Mouse (Mus musculus) ovary, postnatal 14 days (tissue): ENCODE data around the gene Smim7.

Source experiments
- DNase-seq: peaks from one replicate; pipeline ENCODE4 v3.0.0; 2022; ENCODE audit warnings: low spot score

Smim7 gene

DNA sequence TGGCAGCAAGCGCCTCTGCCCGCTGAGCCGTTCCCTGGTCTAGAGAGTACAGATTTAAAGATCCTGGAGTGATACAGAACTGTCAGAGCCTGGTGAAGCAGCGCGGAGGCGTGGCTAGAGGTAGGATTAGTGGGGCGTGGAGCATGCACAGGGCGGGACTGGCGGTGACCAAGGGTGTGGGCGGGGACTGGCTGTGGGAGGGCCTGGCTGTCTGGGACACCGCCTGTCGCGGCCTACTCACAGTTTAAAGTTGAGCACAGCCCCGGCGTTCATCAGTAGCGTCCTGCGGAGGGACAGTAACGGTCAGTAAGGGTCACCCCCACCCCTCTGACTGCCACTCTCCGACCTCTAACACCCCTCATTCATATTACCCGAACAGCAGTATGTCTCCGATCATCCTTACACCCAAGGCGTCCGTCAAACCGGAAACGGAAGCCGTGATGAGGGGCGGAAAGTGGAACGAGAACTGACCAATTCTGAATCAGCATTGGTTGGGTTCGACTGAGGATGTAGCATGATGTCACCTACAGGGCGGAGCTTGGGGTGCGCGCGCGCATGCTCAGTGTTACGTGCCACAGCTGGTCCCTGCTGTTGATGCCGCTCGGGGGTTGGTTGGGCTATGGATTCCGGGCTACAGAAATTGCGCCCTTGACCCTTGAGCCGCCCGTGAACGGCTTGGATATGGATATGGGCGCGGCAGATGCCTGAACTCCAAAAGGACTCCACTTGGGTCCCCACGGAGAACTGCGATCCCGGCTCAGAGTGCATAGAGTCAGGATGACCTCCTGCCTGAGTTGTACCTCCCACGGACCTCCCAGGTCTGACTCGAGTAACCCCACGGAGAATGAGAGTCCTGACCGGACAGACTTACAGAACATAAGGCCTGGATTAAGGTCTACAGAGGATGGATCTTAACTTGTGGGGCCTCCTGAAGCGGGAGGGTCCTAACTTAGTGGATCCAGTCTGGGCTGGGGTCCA, at the start of gene Smim7:
Gene Smim7 (minus strand): TSS at position 456 of the 978 bp plus-strand sequence.
- peak; percentile 97 for DNase-seq

DNA sequence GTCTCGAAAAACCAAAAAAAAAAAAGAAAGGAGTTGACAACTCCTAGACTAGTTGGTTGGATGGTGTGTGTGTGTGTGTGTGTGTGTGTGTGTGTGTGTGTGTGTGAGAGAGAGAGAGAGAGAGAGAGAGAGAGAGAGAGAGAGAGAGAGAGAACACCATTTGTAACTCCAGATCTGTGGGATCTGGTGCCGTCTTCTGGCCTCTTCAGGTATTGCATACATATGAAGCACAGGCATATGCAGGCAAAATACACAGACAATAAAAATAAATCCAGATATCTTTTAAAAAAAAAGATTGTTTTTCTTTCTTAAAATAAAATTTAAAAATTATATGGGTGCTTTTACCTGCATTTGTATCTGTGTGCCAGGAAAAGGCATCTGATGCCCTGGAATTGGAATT, 19.3 kb upstream of the Smim7 start:
- no peak for DNase-seq

DNA sequence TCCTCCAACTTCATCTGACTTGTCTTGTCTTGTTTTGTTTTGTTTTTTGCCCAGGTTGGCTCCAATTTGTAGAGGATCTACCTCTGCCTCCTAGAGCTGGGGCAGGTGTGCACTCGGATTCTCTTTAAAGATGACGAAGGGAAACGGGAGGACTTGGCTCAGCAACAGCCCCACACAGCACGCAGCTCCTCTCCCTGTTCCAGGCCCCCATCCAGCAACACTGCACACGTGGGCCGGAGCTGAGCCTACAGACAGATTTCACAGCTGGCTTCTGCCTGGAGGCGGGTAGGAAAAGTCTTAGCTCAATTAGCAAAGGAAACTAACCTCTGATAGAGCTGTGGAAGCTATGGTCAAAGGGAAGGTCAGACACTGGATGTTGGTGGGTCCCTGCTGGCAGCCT, 18.4 kb upstream of the Smim7 start:
- DNase-seq, result no peak

DNA sequence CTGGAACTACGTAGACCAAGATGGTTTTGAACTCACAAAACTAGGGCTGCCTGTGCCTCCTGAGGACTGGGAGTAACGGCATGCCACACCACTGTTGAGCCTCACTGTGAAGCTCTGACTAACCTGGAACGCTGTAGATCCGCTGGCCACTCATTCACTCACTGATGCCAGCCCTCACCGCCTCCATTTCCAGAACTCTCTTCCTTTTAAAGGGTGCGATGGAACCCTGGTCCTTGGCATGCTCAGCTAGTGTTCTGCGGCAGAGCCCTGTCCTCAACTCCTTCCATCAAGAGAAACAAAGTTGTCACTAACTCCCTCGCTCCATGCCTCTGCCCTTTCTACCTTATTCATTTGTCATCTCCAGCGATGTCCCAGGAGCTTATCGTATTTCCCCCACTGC, 18.0 kb upstream of the Smim7 start:
- no peak for DNase-seq

DNA sequence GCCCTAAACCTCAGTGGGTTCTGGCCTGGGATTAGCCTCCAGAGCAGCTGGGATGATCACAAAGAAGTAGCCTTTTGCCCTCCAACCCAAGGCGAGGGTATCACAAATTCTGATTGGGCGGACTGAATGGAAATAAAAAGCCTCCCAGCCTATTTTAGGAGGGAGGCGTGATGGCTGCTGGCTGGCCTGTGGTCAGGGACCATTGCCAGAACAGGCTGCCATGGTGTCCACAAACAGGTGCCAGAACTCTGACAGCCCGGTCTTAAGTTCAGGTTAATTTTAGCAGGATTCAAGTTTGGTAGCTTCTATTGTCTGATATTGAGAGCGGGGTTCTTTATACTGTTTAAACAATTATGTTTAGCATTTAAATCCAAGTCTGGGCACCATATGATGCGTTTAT, 16.9 kb upstream of the Smim7 start:
- no peak for DNase-seq

DNA sequence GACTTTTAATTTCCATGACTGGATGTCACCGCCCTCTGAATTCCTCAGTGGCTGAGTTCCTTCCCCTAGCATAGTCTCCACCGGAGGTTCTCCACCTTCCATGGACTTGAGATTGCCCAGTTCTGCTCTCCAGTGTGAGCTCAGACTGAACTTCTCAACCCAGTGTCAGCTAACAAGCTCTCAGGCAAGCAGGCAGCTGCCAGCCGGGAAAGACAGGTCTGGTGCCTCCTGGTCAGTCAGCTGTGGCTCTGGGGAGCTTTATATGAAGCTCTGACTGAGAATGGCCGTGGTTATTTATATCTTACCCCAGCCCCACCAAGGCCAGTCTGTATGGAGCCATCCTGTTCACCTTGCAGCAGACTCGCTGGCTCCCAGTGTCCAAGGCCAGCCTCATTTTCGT, 13.5 kb upstream of the Smim7 start:
- no peak for DNase-seq

DNA sequence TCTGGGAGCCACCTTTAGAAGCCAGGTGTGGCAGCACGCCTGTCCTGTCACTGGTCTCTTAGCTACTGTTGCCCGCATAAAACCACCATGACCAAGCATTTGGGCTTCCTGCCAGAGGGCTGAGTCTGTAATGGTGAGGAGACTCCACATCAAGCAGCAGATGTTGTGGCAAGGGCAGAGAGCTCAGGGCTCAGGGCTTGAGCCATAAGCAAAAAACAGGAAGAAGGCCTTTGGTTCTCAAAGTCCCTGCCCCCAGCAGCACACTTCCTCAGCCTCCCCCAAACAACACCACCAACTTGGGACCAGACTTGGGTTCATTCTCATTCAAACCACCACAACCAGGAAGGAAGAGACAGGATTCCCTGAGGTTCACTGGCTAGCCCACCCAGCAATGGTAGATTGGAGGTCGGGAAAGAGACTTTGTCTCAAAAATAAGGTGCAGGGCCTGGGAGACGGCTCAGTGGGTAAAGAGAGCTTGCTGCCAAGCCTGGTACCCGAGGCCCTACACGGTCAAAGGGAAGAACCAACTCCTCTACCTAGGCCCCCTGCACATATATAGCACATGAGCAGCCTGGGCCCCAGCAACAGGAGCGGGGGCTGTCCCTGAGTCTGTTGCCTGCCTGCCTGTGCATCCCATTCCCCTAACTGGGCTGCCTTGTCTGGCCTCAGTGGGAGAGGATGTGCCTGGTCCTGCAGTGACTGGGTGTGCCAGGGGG, 12.3 kb upstream of the Smim7 start:
- DNase-seq, result no peak

DNA sequence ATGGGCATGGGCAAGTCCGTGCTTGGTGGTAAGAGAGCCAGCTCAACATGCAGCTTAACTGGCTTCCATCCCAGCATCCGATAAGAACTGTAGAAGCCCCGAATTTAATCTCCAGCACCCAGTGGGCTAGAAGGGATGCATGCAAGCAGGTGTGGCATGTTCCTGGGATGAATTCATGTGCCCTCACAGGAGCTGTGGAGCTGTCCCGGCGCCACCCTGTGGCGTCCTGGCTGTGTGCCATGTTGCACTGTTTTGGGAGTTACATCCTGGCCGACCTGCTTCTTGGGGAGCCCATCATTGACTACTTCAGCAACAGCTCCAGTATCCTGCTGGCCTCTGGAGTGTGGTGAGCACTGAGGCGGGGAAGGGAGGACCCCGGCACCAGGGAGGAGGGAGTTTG, 8.5 kb upstream of the Smim7 start:
- DNase-seq, result no peak

DNA sequence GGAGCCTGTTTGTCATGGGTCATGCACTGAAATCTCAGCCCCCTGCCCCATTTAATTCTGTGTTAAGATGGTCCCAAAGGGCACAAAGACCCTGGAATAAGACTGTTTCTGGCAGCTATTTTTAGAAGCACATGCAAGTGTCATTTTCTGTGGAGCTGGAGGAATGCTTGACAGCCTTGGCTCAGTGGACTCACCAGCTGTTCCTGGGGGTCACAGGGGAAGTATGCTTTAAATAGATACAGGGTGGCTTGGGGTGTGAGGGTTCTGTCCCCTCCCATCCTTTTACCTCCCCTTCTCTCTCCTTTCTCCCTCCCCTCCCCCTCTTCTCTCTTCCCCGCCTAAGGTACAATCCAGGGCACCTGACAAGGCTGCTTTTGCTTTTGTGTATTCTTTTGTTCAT, 7.1 kb upstream of the Smim7 start:
- no peak for DNase-seq

DNA sequence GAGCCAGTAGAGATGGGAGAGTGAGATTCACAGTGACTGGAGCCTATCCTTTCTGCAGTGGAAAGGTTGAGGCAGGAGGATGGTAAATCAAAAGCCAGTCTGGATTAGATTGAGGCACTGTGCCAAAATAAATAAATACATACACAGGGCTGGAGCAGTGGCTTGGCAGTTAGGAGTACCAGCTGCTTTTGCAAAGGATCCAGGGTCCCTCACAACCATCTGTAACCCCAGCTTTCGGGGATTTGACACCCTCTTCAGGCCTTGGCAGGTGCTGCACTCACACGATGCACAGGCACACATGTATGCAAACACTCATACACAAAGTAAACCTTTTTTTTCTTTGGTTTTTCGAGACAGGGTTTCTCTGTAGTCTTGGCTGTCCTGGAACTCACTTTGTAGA, 6.4 kb upstream of the Smim7 start:
- no peak for DNase-seq

DNA sequence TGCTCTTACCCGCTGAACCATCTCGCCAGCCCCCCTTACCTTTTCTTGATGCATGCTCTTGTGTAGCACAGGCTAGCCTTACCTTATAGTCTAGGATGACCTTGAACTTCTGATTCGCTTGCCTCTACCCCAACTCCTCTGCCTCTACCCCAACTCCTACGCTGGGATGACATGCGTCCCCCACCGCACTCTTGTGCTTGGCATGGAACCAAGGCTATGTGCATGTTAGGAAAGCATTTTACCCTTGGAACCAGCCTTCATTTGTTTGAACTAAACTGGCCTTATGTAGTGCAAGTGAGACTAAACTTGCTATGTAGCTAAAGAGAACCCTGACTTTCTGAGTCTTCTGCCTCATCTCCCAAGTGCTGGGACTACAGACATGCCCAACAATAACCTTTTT, 5.0 kb upstream of the Smim7 start:
- DNase-seq, result no peak

DNA sequence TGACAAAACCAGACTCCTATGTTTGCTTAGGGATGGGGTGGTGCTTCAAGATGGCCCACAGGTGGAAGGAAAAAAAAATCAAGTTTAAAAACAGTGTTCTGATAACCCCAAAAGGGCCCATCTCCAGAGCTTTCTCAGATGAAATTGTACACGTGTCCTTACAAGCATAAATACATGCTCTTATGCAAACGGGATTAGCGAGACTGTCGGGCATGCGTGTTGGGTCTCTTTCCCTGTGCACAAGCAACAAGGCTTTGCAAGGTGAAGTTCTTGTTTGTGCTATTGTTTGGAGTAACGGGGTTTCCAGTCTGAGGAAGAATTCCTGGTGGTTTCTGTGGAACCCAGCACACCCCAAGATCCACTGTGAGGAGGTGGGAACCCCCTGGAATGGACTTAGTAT, 2.6 kb upstream of the Smim7 start:
- no peak for DNase-seq

DNA sequence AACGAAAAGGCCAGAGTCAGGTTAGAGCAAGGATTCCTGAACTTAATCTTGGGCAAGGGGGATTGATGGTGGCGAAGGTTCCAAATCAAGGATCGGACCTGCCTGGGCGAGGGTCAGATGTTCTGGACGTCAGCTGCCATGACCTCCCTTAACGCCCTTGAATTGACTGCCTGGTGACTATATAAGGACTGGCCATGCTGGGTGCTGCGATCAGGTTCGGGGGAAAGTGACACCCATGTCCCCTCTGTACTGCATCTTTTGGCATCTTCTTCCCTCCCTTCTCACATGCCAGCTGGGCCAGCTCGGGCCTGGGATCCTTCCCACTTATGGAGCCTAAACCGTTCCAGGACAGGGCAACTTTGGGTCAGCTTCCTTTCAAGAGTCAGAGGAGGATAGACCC, 1.6 kb upstream of the Smim7 start:
- no peak for DNase-seq

DNA sequence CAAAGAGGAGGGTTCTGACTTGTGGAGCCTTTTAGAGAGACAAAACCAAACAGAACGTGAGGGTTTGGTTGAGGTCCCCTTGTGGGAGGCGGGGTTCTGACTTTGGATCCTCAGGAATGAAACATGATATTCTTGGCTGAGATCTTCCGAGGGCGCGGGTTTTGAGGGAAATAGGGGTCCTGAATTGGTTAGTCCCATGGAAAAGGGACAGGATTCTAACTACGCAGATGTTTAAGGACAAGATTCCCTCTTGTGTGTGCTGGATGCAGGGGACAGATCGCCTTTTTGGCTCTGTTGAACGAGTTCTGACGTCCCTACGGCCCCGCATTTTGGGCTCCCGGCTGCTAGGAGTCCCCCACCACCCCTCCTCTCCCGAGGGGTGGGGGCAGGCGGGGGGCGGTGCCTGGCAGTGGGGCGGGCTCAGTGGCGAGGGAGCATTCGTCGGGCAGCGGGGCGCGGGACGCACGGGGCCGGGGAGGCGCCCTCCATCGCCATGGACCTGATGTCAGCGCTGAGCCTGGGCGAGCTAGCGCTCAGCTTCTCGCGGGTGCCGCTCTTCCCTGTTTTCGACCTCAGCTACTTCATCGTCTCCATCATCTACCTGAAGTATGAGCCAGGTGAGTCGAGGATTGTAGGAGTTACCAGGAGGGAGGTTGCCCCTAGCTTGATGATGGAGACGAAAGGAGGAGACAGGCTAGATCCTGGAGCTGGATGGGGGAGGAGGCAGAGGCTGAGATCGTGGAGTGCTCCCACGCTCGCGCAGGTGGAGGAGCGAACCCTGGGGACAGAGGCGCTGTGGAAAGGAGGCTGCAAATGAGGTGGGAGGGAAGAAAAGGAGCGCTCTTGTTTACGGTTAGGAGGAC, 954 bp upstream of the Smim7 start, which contains the start of gene Tmem38a:
Gene Tmem38a (plus strand): TSS at position 445 of the 863 bp plus-strand sequence.
- peak; percentile 69 for DNase-seq

DNA sequence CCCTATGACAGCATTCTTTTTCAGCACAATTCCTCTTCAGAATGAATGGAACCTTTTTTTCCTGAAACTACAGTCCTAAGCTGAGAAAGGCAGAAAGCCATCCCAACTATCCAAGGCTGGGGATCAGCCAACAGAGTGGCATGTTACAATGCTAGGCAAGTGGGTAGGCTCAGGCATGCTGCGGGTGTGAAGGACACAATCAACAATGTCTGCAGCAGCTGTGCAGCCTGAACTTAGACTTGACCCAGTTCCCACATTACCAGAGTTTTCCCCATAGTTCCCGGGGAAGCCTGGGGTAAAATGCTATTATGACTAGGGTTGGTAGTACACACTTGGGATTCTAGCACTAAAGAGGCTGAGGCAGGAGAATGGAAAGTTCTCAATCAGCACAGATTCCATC, 4.9 kb downstream of the Smim7 start:
- no peak for DNase-seq

DNA sequence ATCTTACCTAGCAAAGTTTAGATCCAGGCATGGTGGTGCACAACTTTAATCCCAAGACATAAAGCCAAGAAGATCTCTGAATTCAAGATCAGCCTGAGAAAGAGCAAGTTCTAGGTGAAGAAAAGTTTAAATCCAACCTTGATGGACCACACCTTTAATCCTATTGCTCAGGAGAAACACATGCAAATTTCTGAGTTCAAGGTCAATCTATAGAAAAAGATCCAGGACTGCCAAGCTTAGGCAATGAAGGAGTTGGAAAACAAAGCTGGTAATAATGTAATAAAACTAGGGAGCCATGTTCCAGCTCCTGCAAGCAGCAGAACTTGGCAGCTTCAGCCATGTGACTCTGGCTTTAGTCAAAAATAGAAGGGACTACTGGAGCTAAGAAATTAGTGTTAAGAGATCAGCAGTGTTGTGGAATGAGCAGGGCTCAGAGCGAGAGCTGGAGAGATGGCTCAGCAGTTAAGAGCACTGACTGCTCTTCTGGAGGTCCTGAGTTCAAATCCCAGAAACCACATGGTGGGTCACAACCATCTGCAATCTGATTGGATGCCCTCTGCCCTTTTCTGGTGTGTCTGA, 9.7 kb downstream of the Smim7 start:
- no peak for DNase-seq

DNA sequence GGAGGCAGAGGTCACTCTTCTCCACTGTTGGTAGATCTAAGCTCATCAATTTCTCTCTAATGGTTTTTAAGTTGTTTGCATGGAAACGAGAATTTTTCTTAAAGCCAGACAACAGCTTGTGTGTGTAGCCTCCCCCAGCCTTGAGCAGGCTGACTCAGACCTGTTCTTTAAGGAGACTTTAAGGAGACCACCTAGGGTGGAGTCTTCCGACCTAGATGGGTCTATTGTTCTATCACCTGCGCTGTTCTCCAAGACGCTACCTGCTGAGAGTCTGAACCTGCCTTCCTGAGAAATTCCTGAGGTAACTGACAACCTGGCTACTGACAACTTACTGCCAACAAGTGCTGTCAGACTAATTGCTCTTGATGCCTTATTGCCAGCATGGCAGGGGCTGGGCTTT, 15.1 kb downstream of the Smim7 start:
- DNase-seq, result no peak

DNA sequence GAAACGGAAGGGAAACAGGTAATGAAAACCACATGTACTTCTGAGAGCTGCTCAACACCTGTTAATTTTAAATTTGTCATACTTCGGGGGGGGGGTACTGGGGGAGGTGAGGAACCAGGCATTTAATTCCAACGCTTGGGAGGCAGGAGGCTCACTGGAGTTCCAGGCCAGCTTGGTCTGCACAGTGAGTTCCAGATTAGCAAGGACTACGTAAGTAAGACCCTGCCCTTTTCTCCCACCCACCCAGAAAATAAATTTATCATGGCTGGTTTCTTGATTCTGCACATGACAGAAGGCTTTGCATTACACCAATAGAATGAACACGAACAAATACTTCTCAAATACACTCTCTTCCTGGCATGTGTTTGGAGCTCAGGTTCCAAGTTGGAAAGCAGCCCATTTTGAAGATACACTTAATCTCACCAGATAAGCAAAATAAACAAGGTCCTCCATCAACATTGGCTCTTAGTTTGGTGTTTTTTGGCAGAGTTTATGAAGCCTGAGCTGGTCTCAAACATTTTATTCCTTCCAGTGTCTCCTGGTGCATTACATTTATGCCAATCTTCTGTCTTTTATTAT, 21.5 kb downstream of the Smim7 start:
- peak; percentile 18 for DNase-seq

DNA sequence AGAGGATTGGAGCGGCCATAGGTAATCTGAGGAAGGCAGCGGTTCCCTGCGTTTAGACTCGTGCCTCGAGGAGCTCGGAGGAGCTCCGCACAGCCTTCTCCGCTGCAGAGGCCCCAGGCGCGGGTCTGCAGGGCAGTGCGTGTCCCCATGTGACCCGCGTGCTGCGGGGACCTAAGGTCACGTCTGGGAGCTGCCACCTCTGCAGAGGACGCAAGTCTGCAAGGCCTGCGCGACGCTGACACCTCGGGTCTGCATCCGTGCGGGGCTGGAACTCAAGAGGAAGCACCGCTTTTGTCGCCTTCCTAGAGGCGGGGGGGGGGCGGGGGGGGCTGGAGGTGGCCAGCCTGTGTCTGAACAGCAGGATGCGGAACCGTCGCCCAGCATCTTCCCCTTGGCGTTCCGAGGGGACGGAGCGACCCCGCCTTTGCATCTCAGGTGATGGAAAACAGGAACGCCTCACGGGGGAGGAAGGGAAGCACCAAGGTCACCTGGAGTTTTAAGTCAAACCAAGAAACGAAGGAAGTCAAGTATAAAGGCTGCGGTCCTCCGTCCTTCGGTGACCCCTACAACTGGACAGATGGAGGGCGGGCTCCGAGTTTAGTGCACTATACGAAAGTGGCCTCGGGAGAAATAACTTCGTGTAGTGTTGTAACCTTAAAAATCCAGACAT, 22.1 kb downstream of the Smim7 start:
- no peak for DNase-seq

DNA sequence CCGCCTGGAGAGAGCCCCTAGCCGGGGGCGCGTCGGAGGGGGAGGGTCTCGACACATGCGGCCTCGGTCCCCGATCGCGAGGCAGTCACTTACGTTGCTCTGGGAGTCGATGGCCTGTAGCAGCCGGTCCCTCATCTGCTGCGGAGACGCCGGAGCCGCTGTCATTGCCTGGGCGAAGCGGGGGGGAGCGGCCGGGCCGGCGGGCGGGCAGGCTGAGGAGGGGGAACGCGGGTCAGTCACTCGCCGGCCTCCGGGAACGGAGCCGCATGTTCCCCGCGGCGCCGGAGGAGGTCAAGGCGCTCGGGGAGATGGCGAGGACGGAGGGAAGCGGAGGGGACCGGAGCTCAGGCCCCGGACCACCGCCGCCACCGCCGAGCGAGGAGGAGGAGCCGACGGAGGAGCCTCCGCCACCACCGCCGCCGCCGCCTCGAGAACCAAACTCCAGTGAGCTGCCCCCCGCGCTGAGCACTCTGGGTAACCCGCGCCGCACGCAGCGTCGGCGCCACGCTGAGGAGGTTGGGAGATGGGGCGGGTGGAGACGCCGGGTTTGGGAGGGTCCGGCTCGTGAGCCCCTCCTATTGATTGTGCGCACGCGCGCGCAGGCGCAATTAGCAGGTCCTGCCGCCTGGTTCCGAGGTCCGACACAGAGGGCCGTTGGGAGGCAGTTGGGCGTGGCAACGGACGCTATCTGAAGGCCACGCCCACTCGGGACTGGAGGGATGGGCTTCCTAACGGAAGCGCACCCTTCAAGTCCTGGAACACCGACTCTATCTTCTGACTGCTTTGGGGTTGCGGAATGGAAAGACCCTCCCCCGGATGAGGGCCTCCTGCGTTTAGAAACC, 22.9 kb downstream of the Smim7 start, which contains the start of gene Med26:
Gene Med26 (minus strand): TSS at position 469 of the 842 bp plus-strand sequence.
- DNase-seq, result peak; percentile 92
